Mouse (Mus musculus) liver, embryonic 14.5 days (tissue): ENCODE measurements around the gene Tprgl.

Experiments used
- CTCF ChIP-seq: IDR thresholded peaks from 2 replicates; pipeline ENCODE4 v1.5.1; 2016; ENCODE audit warnings: antibody characterized with exemption, low read depth, control low read depth
- EP300 ChIP-seq: IDR thresholded peaks from 2 replicates; pipeline ENCODE4 v1.6.1; 2016; ENCODE audit warnings: antibody characterized with exemption, low read depth

GRCm38 (mm10) chr4:154146342-154146741 is 14.1 kb downstream of the Tprgl start:
- no peak for TF ChIP-seq CTCF
- no peak for TF ChIP-seq EP300
